Mouse (Mus musculus) fibroblast of lung, adult 2 months (primary cell): ENCODE data around the gene Dyrk1b.
"Not testable (repeated sequence)": the region's sequence is repeated elsewhere in the genome, so short reads cannot be mapped to it uniquely, and the experiment has no call there.

ENCODE experiments used
- DNase-seq: peaks from one replicate; pipeline ENCODE4 v3.0.0-alpha.2; 2011; ENCODE audit warnings: low read depth

Dyrk1b gene

DNA sequence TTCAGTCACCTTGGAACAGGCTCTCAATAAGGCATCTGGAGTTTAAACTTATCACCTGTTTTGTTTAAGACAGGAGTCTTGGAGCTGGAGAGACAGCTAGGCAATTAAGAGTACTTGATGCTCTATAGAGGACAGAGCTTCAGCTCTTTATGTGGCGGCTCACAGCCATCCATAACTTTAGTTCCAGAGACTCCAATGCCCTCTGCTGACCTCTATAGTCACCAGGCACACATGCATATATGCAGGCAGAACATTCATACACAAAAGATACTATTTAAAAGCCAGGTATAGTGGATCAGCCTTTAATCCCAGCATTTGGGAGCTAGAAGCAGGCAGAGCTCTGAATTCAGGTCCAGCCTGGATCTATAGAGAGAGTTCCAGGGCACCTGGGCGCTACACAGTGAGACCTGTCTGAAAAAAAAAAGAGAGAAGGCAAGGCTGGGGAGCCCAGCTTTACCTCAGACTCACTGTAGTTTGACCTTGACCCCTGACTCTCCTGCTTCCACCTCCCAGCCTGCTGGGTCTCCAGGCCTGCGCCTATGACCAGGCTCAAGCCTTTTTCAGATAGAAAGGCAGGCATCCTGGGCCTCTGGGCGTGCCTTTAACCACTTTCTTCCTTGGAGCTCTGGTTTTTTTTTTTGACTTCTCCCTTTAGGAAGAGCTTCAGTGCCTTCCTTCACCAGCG is 16.3 kb downstream of the Dyrk1b start:
- DNase-seq: no peak

DNA sequence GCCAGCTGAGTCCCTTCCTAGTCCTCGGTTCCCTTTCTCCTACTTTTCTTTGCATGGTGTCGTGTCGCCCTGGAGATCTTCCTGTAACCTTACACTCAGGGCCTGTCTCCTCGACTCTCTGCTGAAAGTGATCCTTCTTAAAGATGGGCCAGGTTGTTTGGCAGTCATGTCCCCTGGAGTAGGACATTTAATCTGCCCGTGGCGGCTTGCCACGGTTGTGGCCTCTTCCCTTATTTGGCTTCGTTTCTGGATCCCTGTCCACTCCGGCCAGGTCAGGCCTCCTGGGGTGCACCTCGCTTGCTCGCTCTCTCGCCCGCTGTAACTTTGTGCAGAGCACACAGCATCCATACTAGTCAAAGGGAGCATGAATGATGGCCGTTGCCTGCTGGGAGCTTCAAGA is 17.3 kb downstream of the Dyrk1b start:
- no peak for DNase-seq

DNA sequence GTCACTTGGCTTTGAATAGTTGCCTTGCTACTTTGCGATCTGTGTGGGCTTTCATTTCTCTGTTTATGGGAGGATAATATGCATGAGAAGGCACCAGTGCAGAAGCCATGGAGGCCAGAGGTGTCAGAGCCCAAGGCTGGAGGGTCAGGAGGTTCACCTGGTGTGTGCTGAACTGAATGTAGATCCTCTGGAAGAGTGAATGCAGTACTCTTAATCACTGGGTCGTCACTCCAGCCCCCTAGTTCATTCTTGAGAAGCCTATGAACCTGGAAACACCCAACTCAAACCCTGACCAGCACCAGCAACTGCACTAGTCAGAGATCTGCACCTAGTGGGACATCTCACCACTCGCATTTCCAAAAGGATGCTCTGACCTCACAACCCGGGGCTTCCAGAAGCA is 19.8 kb downstream of the Dyrk1b start:
- no peak for DNase-seq

DNA sequence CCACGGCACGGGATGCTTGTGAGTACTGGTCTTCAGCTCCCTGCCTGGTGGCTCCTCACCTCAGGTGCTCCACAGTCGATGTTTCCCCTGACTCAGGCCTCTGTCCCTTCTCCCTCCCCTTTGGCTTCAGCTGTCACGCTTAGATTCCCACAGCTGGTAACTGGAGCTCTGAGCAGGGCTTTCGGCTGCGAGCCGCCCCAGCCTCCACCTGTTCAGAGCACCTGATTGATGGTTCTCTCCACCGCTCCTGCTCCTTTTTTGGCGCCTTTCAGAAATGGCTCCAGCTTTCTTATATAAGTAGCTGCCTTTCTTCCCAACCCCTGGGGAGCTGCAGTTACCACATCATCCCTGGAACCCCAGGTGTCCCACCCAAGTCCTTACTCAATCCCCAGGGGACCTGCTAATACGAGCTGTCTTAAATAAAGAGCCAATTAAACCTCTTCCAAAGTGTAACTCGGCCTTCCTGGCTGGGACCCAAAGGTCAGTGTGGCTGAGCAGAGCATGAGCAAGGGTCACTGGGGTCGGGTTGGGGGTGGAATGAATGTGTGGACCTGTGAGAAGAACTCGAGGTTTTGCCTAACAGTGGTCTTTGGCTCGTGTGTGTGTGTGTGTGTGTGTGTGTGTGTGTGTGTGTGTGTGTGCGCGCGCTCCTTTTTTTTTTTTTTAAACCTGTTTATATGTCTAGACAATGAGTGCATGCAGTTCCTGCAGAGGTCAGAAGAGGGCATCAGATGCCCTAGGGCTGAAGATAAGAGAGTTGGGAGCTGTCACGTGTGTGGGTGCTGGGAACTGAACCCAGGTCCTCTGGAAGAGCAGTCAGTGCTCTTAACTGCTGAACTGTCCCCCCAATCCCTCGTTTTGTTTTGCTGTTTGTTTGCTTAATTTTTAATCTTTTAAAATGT is 24.2 kb downstream of the Dyrk1b start:
- DNase-seq: no peak

DNA sequence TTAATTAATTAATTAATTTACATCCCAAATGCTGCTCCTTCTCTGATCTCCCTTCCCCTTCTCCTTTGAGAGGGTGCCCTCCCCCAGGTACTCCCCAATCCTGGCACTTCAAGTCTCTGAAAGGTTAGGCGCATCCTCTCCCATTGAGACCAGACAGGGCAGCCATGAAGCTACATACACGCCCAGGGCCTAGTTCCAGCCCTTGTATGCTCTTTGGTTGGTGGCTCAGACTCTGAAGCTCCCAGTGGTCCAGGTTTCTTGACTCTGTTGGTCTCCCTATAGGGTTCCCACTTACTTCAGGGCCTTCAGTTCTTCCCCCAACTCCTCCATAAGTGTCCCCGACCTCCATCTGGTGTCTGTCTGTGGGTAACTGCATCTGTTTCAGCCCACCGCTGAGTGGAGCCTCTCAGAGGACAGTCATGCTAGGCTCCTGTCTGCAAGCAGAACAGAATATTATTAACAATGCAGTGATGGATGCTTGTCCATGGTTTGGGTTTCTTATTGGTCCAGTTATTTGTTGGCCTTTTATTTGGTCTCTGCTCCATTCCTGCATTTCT is 26.9 kb downstream of the Dyrk1b start:
- DNase-seq: no peak

DNA sequence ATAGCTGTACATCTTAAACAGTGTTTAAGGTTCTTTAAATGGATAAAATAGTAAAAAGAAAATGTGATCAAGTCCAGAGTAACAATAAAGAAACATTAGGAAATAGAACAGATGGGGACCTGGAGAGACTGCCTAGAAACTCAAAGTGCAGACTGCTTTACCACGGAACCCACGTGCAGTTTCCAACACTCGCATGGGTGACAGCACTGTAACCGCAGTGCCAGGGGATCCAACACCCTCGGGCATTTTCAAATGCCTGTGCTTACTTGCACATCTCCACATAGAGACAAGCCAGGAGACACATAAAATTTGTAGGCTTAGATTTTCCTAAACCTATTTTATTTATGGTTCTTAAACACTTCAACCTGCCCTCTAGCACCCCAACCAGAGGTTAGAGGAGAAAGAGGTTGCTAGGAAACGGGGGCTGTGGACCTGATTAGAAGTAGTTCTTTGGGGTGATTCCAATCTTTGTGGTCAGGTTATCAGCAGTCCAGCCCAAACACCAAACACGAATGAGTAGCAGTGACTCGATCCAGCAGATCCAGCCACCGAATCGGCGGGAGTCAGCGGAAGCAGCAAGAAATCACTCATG is 29.2 kb downstream of the Dyrk1b start:
- no peak for DNase-seq

DNA sequence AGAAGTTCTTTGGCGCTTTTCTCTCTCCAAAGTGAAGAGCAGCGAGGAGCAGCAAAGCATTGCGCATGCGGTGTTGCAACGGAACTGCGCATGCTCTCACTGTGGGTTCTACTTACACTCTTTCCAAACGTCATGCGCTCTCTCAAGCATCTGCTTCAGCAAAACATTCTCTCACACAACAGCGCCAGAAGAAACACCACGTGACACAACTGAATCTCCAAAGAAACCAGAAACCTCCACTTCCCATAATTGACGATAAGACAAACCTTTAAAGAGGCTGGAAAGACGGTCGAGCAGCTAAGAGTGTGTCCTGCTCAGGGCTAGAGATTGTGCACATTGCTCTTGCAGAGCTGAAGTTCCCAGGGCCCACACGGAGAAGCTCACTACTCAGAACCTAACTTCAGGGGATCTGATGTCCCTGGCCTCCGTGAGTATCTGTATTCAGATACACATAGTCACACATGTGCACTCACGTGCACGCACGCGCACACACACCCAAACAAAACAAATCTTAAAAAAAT is 29.8 kb downstream of the Dyrk1b start:
- DNase-seq: peak; percentile 84

DNA sequence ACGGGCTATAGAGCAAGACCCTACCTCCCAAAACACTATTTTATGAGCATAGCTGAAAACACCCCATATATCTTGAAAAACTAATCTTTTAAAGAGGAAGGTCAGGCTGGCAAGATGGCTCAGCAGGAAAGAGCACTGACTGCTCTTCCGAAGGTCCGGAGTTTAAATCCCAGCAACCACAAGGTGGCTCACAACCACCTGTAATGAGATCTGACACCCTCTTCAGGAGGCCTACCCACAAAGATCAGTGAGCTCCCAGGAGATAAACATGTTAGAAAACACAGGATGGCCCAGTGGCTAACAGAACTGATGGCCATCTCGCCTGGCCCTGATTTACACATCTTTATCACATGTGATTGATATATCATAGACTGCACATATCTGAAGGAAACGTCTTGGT is 31.5 kb downstream of the Dyrk1b start:
- DNase-seq: no peak

DNA sequence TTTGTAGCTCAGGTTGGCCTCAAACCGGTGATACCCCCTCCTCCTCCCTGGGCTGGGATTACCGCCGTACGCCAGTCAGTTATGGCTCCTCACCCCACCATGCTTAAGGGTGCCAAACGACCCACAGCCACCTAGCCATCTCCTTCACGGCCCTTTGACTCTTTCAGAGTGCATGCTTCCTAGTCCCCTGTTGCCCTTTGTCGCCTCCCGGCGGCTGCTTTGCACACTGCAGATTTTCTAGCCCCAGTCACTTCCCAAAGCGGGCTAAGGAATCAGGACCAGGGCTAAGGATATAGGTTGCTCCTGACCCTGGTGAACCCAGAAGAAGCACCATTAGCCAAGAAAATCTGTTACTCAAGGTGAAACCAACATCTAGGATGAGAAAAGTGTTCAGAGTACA is 34.9 kb downstream of the Dyrk1b start:
- DNase-seq: no peak

DNA sequence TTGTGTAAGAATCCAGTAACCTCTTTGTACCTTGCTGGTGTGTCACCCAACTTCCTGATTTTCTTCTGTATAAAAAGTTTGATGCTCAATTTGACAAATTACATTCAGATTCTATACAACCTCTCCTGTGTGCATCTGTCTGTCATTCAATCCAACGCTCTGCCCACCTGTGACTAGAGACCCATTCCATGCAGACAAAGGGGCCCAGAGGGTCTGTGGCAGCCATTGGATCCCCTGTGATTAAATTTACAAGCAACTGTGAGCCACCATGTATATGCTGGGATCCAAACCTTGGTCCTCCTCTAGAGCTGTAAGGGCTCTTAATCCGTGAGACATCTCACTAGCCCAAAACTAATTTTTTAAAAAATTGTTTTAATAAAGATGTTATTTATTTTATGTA is 36.7 kb downstream of the Dyrk1b start:
- not testable (repeated sequence) for DNase-seq

DNA sequence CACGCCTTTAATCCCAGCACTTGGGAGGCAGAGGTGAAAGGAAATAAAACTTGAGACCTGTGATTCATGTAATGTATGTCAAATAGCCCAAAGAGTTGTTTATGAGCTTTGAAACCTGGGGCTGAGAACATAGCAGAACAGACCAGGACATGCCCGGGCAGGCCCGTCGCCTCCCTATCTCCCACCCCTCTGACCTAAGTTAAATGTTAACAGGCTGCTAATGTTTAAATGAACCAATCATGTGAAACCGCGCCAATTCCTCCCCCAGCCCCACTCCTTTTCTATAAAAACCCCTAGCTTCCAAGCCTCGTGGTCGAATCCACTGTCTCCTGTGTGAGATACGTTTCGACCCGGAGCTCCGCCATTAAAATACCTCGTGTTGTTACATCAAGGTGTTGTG is 38.5 kb downstream of the Dyrk1b start:
- not testable (repeated sequence) for DNase-seq

DNA sequence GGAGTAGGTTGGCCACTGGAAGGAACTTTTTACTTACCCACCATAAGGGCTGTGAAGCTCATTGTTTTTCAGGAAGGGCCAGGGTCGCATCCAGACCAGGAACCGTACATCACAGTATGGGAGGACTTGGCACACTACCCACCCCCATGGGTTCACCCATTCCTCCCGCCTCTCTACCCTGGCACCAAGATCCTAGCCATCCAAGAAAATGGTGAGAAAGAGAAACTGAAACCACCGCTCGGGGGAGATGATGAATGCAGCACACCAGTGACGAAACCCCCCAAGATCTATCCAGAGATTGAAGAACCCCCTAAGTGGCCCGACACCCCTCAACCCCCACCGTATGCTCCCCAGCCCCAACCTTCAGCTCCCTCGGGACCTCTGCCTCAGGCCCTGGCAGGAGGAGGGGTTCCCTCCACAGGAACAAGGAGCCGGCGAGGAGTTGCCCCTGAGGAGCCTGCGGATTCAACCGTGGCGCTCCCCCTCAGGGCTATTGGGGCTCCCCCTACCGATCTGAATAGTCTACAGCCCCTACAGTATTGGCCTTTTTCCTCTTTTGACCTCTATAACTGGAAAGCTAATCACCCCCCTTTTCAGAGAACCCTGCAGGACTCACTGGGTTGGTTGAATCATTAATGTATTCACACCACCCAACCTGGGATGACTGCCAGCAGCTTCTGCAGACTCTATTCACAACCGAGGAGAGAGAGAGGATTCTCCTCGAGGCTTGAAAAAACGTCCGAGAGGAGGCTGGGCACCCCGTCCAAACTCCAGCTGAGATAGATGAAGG is 39.9 kb downstream of the Dyrk1b start:
- DNase-seq: not testable (repeated sequence)

DNA sequence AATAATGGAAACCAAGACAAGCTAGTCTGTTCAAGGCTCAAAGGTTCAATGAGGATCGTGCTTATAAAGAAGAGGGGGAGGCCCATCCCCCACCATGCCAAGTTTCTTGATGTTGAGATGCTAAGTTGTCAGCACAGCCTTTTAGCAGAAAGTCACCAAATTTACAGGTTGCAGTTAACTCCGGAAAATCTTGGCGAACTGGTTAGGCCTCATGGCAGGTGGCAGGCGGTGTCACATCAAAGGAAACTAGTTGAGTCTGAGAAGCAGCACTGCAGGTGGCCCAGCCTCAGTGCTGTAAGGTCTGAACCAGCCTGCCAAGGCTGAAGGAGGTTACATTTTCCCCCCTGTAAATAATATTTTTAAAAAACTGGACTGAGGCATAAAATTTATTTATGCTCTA is 47.6 kb downstream of the Dyrk1b start:
- DNase-seq: not testable (repeated sequence)

DNA sequence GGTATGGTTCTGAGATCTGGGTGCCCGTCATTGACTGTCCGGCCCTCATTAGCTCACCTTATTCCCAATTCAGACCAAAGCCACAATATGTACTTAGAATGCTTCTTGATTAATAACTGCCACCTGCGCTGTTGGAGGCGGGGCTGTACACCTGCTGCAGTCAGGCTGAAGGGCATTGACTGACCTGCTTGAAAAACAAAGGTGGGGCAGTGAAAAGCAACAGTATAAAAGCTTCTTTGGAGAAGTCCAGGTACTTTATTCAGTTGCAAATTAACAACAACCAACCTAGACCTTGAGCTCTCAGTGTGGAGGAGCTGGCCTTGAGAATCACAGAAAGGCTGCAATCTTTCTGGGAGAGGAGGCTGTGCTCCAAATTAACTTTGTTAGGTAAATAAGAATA is 48.2 kb downstream of the Dyrk1b start:
- DNase-seq: not testable (repeated sequence)
